Mouse (Mus musculus): ENCODE data around the gene Aldh3b2. TPM values are rescaled to one million over a fixed set of nuclear protein-coding genes. Genes with fewer than 3 reads are reported as not detected.

Gene Aldh3b2
- 0.56 TPM in 1 of 2 replicates, not detected in the other for total RNA-seq (2017)

DNA sequence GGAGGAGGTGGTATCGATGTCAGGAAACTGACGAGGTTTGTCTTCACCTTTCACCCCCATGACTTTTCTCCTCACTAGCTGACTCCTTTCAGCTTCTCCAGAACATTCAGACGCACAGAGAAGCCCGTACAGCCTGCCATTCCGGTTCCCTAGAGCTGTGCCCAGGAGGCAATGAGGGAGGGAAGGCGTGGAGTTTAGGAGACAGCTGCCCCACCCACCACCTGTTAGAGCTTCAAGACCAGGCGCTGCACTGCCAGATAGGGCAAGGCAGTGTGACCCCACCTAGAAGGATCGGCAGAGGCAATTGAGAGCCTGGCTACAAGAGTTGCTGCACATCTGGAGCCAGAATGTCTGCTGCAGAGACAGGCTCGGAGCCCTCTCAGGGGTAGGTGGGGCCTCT lies at the start of gene Aldh3b2:
Gene Aldh3b2 (plus strand): TSS at position 100 of the 400 bp plus-strand sequence.
- ATAC-seq (replicated peaks in 1 of 2; ENCODE audit: insufficient read depth in 1 of 2, low FRiP score in 2 of 2, low TSS enrichment in 1 of 2, low read depth in 1 of 2, poor library complexity in 2 of 2, severe bottlenecking in 2 of 2), result no peak

DNA sequence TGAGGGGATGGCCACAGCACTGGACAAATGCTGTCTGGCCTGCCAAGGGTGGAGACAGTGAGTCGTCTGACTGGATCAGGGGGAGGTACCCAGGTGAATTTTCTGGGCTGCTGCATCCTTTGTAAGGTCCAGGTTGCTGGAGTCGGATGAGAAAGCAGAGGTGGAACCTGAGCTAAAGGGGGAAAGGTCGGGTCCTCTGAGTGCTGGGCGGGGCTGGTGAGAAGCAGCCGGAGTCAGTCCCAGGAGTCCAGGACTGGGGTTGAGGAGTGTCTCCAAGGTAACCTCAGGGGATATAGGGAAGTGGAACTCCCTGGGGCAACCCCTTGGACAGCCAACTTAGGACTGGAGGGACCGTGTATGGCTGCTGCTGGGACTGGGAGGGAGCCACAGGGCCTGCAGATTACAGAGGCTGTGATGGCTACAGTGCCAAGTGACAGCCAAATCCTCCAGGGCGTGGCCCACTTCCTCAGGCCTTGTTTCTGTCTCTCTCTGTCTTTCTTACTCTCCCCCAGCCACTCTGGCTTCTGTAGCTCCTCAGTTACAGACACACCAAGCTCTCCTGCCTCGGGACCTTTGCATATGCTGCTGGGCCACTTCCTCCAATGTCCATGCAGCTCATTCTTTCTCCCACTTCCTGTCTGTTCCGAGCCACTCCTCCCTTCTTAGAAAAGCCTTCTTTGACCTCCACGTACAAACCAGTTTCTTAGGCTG lies 49.3 kb upstream of the Aldh3b2 start:
- no peak; a peak in 1 of 4 replicates for ATAC-seq (replicated peaks in 1 of 2; ENCODE audit: insufficient read depth in 1 of 2, low FRiP score in 2 of 2, low TSS enrichment in 1 of 2, low read depth in 1 of 2, poor library complexity in 2 of 2, severe bottlenecking in 2 of 2)

DNA sequence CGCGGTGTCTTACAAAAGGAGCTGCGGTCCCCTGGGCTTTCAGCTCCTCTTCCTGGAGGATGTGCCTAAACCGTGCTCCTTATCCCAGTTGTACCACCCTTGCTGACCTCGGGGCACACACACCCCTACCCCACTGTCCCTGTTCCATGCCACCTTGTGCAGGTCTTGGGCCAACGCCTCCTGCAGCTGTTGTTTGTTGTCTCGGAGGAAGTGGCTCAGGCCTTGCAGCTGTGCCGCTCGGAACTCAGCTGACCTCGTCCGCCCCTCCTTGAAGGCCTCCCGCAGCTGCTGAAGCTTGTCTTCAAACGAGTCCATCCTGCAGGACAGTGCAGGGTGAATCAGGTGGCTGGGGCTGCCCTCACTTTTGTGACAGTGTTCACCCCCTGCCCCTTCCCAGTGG lies 48.5 kb upstream of the Aldh3b2 start:
- ATAC-seq (replicated peaks in 1 of 2; ENCODE audit: insufficient read depth in 1 of 2, low FRiP score in 2 of 2, low TSS enrichment in 1 of 2, low read depth in 1 of 2, poor library complexity in 2 of 2, severe bottlenecking in 2 of 2), result 0 out of 4 replicates have a peak, but pooled peaks of 1 of the 2 experiments have one; percentile 23

DNA sequence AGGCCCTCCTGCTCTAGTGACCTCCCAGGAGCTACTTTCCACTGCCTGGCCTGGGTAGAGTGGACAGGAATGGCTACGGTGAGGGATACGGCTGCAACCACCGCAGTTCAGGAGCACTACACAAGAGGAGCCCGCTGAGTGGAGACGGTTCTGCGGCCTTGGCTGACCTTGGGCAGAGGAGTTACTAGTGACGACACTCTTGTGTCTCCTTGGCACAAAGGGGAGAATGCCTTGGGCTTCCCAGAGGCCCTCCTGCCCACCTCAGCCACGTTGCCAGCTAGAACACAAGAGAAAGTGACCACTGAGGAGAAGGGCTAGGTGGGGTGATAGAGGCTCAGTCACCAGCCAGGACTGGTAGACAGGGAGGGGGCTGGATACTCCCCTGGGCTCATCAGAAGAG lies 47.9 kb upstream of the Aldh3b2 start:
- ATAC-seq (replicated peaks in 1 of 2; ENCODE audit: insufficient read depth in 1 of 2, low FRiP score in 2 of 2, low TSS enrichment in 1 of 2, low read depth in 1 of 2, poor library complexity in 2 of 2, severe bottlenecking in 2 of 2), result no peak

DNA sequence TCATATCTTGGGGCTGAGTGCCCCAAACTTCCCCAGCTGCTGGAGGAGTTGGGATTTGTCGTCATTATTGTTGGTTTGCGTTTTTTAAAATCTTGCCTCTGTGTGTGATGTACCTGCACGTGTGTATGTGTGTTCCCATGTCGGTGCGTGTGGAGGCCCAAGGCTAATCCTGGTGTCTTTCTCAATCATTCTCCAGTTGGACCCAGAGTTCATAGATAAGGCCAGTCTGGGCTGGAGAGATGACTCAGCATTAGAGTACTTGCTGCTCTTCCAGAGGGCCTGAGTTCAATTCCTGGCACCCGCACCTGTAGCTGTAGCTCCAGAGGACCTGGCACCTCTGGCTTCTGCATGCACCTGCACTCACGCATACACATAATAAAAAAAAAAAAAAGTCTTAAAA lies 47.3 kb upstream of the Aldh3b2 start:
- no peak for ATAC-seq (replicated peaks in 1 of 2; ENCODE audit: insufficient read depth in 1 of 2, low FRiP score in 2 of 2, low TSS enrichment in 1 of 2, low read depth in 1 of 2, poor library complexity in 2 of 2, severe bottlenecking in 2 of 2)

DNA sequence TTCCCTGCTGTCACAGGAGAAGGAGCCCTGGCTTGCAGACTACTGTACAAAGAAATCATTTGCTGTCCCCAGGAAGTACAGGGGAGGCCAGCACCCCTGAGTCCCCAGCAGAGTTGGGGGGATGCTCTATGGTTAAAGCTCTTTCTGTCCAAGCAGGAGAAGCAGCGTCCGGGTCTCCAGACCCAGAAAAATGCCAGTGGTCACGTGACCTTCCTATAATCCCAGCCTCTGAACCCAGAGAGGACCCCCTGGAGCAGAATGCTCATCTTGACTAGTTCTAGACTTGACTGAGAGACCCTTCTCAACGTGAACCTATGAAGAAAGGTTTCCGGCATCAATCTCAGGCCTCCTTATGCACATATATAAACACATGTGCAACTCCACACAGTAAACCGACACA lies 46.3 kb upstream of the Aldh3b2 start:
- ATAC-seq (replicated peaks in 1 of 2; ENCODE audit: insufficient read depth in 1 of 2, low FRiP score in 2 of 2, low TSS enrichment in 1 of 2, low read depth in 1 of 2, poor library complexity in 2 of 2, severe bottlenecking in 2 of 2), result no peak

DNA sequence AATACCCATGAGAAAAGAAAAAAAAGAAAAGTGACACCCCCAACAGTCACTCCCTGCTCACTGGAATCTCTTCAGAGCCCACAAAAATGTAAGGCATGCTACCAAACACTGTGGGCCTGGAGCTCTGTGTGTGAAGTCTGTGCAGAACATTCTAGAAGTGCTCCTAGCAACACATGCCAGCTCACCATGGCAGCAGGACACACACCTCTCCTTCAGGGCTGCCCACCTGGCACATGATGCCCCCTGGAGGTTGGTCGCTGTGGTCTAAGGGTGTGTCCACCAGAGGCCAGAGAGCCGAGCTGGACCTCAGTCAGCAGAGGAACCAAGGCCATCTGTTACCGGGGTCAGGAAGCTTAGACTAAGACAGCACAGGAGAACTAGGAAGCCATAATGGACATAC lies 45.8 kb upstream of the Aldh3b2 start:
- no peak for ATAC-seq (replicated peaks in 1 of 2; ENCODE audit: insufficient read depth in 1 of 2, low FRiP score in 2 of 2, low TSS enrichment in 1 of 2, low read depth in 1 of 2, poor library complexity in 2 of 2, severe bottlenecking in 2 of 2)

DNA sequence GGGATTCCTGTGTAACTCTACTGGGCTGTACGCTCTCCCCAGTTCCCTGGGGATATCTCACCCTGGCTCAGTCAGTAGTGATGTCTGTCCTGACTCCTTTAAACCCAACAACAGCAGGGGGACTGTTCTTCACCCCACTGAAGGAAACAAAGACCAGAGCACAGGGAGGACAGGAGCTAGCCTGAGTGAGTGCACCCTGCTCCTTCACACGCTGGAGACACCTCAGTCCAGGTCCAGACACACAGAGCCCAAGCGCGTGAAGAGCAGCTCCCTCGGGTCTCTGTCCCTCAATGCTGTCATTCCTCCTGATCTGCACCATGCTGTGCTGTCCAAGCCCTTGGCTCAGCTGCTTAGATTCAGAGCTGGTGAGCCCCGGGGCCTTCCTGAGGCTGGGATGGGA lies 45.4 kb upstream of the Aldh3b2 start:
- no peak for ATAC-seq (replicated peaks in 1 of 2; ENCODE audit: insufficient read depth in 1 of 2, low FRiP score in 2 of 2, low TSS enrichment in 1 of 2, low read depth in 1 of 2, poor library complexity in 2 of 2, severe bottlenecking in 2 of 2)

DNA sequence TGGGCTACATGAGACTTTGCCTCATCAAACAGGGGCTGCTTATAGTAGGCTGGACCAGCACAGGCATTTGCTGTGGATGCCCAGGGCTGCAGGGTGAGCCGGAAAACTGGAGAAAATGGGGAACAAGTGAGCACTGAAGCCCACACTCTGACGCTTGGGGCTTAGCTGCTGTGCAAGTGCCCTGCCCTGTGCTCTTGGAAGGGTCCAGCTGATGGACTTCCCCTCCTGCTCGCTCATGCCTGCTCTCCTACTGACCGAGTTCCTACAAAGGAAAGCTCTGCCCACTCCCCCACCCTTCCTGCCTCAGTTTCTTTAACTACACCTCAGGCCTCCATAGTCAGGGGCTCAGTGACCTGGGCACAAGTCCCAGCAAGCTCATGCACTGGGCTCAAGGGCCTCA lies 44.1 kb upstream of the Aldh3b2 start:
- ATAC-seq (replicated peaks in 1 of 2; ENCODE audit: insufficient read depth in 1 of 2, low FRiP score in 2 of 2, low TSS enrichment in 1 of 2, low read depth in 1 of 2, poor library complexity in 2 of 2, severe bottlenecking in 2 of 2), result no peak

DNA sequence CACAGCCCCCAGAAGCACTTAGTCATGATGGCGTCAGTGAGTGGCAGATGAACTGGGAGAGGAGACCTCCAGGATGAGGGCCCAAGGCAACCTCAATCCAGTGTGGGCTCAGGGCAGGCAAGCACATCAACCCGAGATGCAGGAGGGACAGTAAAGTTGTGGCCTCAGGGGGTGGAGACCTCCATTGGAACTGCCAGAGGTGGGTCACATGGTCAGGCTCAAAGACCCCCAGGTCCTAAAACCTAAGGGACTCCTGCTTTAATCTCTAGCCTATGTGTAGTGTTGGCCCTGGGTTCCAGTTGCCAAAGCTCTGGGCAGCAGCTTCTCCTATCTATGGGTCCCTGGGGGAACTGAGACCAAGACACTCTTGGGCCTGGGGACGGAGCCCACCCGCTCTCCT lies 43.3 kb upstream of the Aldh3b2 start:
- ATAC-seq (replicated peaks in 1 of 2; ENCODE audit: insufficient read depth in 1 of 2, low FRiP score in 2 of 2, low TSS enrichment in 1 of 2, low read depth in 1 of 2, poor library complexity in 2 of 2, severe bottlenecking in 2 of 2), result no peak

DNA sequence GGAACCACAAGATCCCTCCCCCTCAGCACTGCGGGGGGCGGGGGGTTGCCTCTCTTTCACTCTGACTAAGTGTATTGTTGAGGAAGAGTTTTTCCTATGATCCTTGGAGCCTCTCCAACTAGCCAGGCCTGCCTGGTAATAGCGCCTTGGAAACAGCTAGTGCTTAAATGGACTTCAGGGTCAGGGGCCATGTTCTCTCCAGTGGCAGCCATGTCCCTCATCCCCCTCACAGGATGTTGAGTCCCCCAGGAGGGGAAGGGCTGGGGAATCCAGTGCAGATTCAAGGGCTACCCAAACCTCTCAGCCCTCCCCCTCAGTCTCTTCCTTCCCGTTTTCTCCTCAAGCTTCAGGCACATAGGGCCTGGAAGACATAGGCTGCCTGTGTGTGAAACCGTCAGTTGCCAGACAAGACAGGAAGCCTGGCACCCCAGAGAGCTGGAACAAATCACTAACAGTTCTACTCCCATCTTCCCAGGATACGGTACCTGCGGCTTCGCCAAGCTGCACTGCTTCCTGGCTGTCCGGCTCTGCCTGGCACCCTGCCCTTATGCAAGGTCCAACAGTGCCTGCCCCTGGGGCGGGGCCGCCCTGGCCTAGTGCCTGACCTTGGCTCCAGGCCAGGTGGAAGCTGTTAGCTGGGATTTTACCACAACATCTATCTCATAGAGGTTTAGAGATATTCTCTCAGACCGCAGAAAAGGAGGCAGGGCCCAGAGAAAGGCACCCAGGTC lies 42.8 kb upstream of the Aldh3b2 start, which contains the start of gene Aldh3b1:
Gene Aldh3b1 (minus strand): TSS at position 598 of the 731 bp plus-strand sequence.
- ATAC-seq (replicated peaks in 1 of 2; ENCODE audit: insufficient read depth in 1 of 2, low FRiP score in 2 of 2, low TSS enrichment in 1 of 2, low read depth in 1 of 2, poor library complexity in 2 of 2, severe bottlenecking in 2 of 2), result peak; percentile 77 to 81

DNA sequence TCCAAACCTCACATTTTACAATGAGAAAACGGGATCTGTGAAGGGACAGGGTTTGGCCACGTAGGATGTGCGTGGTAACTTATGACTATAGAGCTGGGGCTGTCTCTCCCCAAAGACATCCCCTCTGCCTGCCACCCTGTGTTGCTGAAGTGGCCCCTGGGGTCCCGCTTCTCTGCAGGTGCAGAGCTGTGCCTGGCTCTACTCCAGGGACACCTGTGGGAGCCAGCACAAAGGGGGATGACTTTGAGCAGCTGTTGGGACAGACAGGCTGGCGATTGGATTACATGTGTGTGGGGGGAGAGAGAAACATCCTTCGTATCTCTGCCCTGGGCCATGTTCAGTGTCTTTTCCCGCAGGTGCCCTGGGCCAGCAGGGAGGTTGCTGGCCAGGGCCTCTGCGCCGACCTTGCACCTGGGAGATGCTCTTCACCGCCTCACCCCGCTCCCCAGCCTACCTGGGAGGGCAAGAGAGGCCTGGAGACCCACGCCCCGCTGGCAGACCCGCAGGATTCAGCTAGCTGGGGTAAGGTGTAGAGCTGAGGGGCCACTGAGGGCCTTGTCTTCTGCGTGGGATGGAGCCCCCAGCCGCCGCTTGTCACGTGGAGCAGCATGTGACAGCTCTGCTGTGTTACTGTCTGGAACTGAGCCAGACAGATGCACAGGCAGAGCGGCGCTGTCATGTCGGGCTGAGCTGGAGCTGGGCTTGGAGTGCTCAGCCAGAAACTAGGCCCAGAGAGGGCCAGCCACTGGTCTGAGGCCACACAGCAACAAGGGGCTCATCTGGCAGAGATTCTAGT lies 41.7 kb upstream of the Aldh3b2 start:
- no peak for ATAC-seq (replicated peaks in 1 of 2; ENCODE audit: insufficient read depth in 1 of 2, low FRiP score in 2 of 2, low TSS enrichment in 1 of 2, low read depth in 1 of 2, poor library complexity in 2 of 2, severe bottlenecking in 2 of 2)

DNA sequence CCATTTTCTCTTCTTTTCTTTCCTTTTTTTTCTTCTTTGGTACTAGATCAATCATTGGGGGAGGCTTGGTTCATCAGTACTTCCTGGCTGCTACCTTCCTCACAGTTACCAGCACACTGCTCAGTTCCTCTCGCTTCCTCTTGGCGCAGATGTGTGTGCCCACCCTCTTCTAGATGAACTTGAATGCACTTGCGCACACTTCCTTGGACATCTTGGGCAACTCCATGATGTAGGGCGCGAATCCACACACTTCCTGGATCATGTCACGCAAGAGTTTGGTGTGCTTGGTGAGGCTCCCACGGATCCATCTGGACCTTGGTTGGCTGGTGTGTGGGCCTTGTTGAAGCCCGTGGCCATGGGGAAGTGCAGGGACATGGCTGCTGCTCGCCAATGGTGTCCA lies 40.4 kb upstream of the Aldh3b2 start:
- peak in 1 of 2 experiments; percentile 8; a peak in 1 of 4 replicates for ATAC-seq (replicated peaks in 1 of 2; ENCODE audit: insufficient read depth in 1 of 2, low FRiP score in 2 of 2, low TSS enrichment in 1 of 2, low read depth in 1 of 2, poor library complexity in 2 of 2, severe bottlenecking in 2 of 2)

DNA sequence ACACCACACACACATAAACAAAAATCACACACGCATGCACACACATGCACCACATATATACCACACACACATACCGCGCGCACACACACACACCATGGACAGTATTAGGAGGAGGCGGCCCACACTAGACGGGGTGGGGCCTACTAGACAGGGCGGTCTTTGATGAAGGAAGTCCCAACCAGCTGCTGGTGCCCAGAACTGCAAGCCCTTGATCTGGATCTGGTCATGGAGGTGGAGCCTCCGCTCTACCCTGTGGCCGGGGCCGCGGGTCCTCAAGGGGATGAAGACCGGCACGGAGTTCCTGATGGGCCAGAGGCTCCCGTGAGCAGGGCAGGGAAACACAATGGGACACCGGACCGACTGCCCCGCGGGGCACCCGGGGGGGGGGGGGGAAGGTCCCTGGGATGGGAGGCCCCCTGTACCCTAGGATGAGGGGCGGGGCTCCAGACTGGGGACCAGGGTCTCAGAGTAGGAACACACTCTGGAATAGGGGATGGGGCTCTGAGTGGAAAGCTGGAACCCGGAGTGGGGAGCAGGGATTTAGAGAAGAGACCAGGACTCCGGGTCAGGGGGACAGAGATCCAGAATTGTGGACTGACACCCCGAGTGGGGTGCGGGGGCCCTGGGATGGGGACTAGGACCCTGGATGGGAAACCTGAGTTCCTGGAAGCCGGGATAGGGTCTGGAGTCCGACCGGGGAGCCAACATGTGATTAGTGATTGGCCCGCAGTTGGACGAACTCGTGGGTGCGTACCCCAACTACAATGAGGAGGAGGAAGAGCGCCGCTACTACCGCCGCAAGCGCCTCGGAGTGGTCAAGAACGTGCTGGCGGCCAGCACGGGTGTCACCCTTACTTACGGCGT lies 36.9 kb upstream of the Aldh3b2 start, which contains the start of gene Unc93b1:
Gene Unc93b1 (plus strand): TSS at position 155 of the 864 bp plus-strand sequence.
- ATAC-seq (replicated peaks in 1 of 2; ENCODE audit: insufficient read depth in 1 of 2, low FRiP score in 2 of 2, low TSS enrichment in 1 of 2, low read depth in 1 of 2, poor library complexity in 2 of 2, severe bottlenecking in 2 of 2), result peak; percentile 89

DNA sequence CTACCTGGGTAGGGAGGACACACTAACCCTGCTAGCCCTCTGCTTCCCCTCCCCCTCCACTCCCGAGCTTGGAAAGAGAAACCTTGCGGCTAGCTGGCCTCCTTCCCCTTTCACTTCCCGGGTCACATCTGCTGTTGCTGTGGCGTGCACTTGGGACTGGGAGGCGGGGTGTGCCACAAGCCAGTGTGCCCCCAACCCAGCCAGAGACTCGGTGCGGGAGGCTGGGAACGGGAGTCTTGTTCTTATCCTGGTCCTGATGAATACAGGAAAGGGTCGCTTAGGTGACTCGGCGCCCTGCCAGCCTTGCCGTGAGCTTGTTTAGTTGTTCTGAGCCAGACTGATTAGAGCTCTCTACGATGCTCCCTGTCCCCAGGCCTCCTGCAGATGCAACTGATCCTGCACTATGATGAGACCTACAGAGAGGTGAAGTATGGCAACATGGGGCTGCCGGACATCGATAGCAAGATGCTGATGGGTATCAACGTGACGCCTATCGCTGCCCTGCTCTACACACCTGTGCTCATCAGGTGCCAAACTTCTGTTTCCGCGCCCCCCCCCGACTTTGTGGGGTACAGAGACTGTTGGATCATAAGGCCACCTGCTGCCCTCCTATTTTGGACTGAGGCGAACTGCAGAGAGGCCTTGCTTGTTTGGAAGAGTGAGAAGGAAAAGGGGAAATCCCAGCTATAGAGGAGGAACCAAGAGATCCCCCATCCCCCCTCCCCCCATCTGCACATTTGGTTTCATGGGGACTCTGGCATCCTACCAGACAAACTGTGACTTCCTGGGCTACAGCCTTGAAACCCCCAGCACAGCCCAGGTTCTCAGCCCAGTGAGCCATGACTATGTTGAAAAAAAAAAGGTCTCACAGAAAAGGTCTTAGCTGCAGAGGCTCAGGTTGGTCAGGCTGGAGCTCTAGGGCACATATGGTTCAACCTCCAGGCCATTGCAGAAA lies 36.0 kb upstream of the Aldh3b2 start:
- ATAC-seq (replicated peaks in 1 of 2; ENCODE audit: insufficient read depth in 1 of 2, low FRiP score in 2 of 2, low TSS enrichment in 1 of 2, low read depth in 1 of 2, poor library complexity in 2 of 2, severe bottlenecking in 2 of 2), result peak; percentile 66 to 68

DNA sequence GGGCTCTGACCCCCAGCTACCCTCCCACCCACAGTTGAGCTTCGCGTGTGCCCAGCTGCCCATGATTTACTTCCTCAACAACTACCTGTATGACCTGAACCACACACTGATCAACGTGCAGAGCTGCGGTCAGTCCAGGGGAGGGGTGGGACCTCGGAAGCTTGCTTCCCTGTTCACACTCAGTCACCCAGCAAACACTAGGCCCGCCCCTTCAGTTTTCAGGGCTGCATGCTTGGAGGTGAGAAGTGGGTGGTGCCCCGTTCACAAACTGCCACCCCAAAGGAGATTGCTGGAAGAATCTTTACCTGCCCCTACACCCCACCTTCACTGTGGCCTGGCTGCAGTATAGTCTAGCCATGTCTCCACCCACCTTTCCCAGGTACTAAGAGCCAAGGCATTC lies 29.8 kb upstream of the Aldh3b2 start:
- no peak for ATAC-seq (replicated peaks in 1 of 2; ENCODE audit: insufficient read depth in 1 of 2, low FRiP score in 2 of 2, low TSS enrichment in 1 of 2, low read depth in 1 of 2, poor library complexity in 2 of 2, severe bottlenecking in 2 of 2)

All from hematopoietic stem cell, adult 5-6 weeks (primary cell).